ENCODE assay signal across 8 mouse cellular contexts in genomic region chr10:81596611-81597010, GRCm38 (mm10). TPM values are rescaled to one million over a fixed set of nuclear protein-coding genes. Genes with fewer than 3 reads are reported as not detected.
DNase-seq lines count a peak whose midpoint lies in the region; ATAC-seq lines count a peak whose summit lies in the region.

No protein-coding gene starts in this region.

- H3K36me3 ChIP-seq in forebrain, embryonic 12.5 days (replicated peaks), result no peaks in the 10 kb centered on the region
- H3K36me3 ChIP-seq in hindbrain, embryonic 12.5 days, result no peaks in the 10 kb centered on the region

- H3K4me1 ChIP-seq in forebrain, embryonic 12.5 days, result peaks cover 42% of the 10 kb centered on the region
- H3K4me1 ChIP-seq in hindbrain, embryonic 12.5 days, result peaks cover 47% of the 10 kb centered on the region

- H3K4me3 ChIP-seq in forebrain, embryonic 12.5 days (replicated peaks), result peak overlapping the region; percentile 14; the same call in 1 of the 2 replicates
- H3K4me3 ChIP-seq in hindbrain, embryonic 12.5 days, result no peak overlapping the region; the same call in 1 of the 2 replicates

- peak overlapping the region; percentile 33; the same call in 1 of the 2 replicates for H3K9ac ChIP-seq in forebrain, embryonic 12.5 days
- H3K9ac ChIP-seq in hindbrain, embryonic 12.5 days, result peak overlapping the region; percentile 32; the same call in 1 of the 2 replicates

- H3K27me3 ChIP-seq in forebrain, embryonic 12.5 days, result peaks cover 93% of the 10 kb centered on the region
- H3K27me3 ChIP-seq in hindbrain, embryonic 12.5 days, result peaks cover 87% of the 10 kb centered on the region

- H3K27ac ChIP-seq in forebrain, embryonic 12.5 days, result peak overlapping the region; percentile 37; the same call in 1 of the 2 replicates
- H3K27ac ChIP-seq in hindbrain, embryonic 12.5 days, result peak overlapping the region; percentile 79

- H3K9me3 ChIP-seq in forebrain, embryonic 12.5 days, result no peaks in the 10 kb centered on the region
- no peaks in the 10 kb centered on the region for H3K9me3 ChIP-seq in hindbrain, embryonic 12.5 days (replicated peaks)

- no peak for ATAC-seq in forebrain, embryonic 12.5 days (ENCODE audit: low FRiP score)
- ATAC-seq in hindbrain, embryonic 12.5 days (ENCODE audit: low FRiP score), result peak; percentile 12
- ATAC-seq in granulocyte monocyte progenitor cell, adult 5-6 weeks (replicated peaks; ENCODE audit: poor library complexity, severe bottlenecking), result no peak

- peak; percentile 47 for DNase-seq in retina, postnatal 1 day
- DNase-seq in retina, embryonic 14.5 days (ENCODE audit: low spot score), result no peak
- peak; percentile 65 for DNase-seq in mesoderm, embryonic 11.5 days (ENCODE audit: low read depth, low spot score)
- no peak for DNase-seq in spleen, postnatal 14 days (ENCODE audit: low spot score in 2 of 2)
- no peak for DNase-seq in frontal cortex, postnatal 36 days (ENCODE audit: low spot score in 2 of 2)

- 2% methylated on average over 10 of the region's 10 CpGs for WGBS in forebrain, embryonic 12.5 days
- WGBS in hindbrain, embryonic 12.5 days, result 4% methylated on average over 10 of the region's 10 CpGs

- peak overlapping the region; percentile 35 for H3K4me2 ChIP-seq in forebrain, embryonic 12.5 days
- peak overlapping the region; percentile 41 for H3K4me2 ChIP-seq in hindbrain, embryonic 12.5 days (replicated peaks)

RNA-seq across cellular contexts. Expression of gene Tle6, which starts 4.3 kb away (rescaled TPM):
- 3.1 and 4.3 TPM in 2 replicates for polyA plus RNA-seq in forebrain, embryonic 12.5 days (2016; fragmentation: Nextera tagmentation; extraction: Ambion mirVana)
- 8.2 and 8.3 TPM in 2 replicates for polyA plus RNA-seq in hindbrain, embryonic 12.5 days (2016; fragmentation: Nextera tagmentation; extraction: Ambion mirVana)
- 22.2 and 26.0 TPM in 2 replicates for total RNA-seq in granulocyte monocyte progenitor cell, adult 5-6 weeks (2014; fragmentation: Nextera tagmentation)
- total RNA-seq in granulocyte monocyte progenitor cell, adult 5-6 weeks (2017), result 4.9 and 7.9 TPM in 2 replicates

RNA-seq across cellular contexts. Expression of gene BC025920, which starts 9.5 kb away (rescaled TPM):
- 2.2 and 2.7 TPM in 2 replicates for polyA plus RNA-seq in forebrain, embryonic 12.5 days (2016; fragmentation: Nextera tagmentation; extraction: Ambion mirVana)
- polyA plus RNA-seq in hindbrain, embryonic 12.5 days (2016; fragmentation: Nextera tagmentation; extraction: Ambion mirVana), result 1.2 and 1.3 TPM in 2 replicates
- 3.7 and 4.4 TPM in 2 replicates for total RNA-seq in granulocyte monocyte progenitor cell, adult 5-6 weeks (2014; fragmentation: Nextera tagmentation)
- 0.26 and 1.4 TPM in 2 replicates for total RNA-seq in granulocyte monocyte progenitor cell, adult 5-6 weeks (2017)

RNA-seq across cellular contexts. Expression of gene Tle2, which starts 22.2 kb away (rescaled TPM):
- 14.3 and 16.5 TPM in 2 replicates for polyA plus RNA-seq in forebrain, embryonic 12.5 days (2016; fragmentation: Nextera tagmentation; extraction: Ambion mirVana)
- 30.6 and 32.1 TPM in 2 replicates for polyA plus RNA-seq in hindbrain, embryonic 12.5 days (2016; fragmentation: Nextera tagmentation; extraction: Ambion mirVana)
- total RNA-seq in granulocyte monocyte progenitor cell, adult 5-6 weeks (2014; fragmentation: Nextera tagmentation), result 4.4 and 5.0 TPM in 2 replicates
- 0.17 and 2.4 TPM in 2 replicates for total RNA-seq in granulocyte monocyte progenitor cell, adult 5-6 weeks (2017)

RNA-seq across cellular contexts. Expression of gene Sirt6, which starts 31.0 kb away (rescaled TPM):
- 50.7 and 52.6 TPM in 2 replicates for polyA plus RNA-seq in forebrain, embryonic 12.5 days (2016; fragmentation: Nextera tagmentation; extraction: Ambion mirVana)
- polyA plus RNA-seq in hindbrain, embryonic 12.5 days (2016; fragmentation: Nextera tagmentation; extraction: Ambion mirVana), result 52.7 and 55.5 TPM in 2 replicates
- 8.3 and 12.6 TPM in 2 replicates for total RNA-seq in granulocyte monocyte progenitor cell, adult 5-6 weeks (2014; fragmentation: Nextera tagmentation)
- 5.3 and 6.2 TPM in 2 replicates for total RNA-seq in granulocyte monocyte progenitor cell, adult 5-6 weeks (2017)

RNA-seq across cellular contexts. Expression of gene Ankrd24, which starts 31.7 kb away (rescaled TPM):
- 6.2 and 7.4 TPM in 2 replicates for polyA plus RNA-seq in forebrain, embryonic 12.5 days (2016; fragmentation: Nextera tagmentation; extraction: Ambion mirVana)
- polyA plus RNA-seq in hindbrain, embryonic 12.5 days (2016; fragmentation: Nextera tagmentation; extraction: Ambion mirVana), result 8.6 and 10.5 TPM in 2 replicates
- 7.6 and 9.2 TPM in 2 replicates for total RNA-seq in granulocyte monocyte progenitor cell, adult 5-6 weeks (2014; fragmentation: Nextera tagmentation)
- 7.5 and 8.3 TPM in 2 replicates for total RNA-seq in granulocyte monocyte progenitor cell, adult 5-6 weeks (2017)

Comparison
In these comparisons a context has a peak if more than half of its experiments do, and no peak if none do; other contexts are left out.
1. DNase-seq: peak in retina, postnatal 1 day (single experiment) and mesoderm, embryonic 11.5 days (single experiment); none in retina, embryonic 14.5 days (single experiment), spleen, postnatal 14 days (0 of 2) and frontal cortex, postnatal 36 days (0 of 2).